22 mouse cellular contexts compared by ENCODE assay signal in the genomic region with DNA sequence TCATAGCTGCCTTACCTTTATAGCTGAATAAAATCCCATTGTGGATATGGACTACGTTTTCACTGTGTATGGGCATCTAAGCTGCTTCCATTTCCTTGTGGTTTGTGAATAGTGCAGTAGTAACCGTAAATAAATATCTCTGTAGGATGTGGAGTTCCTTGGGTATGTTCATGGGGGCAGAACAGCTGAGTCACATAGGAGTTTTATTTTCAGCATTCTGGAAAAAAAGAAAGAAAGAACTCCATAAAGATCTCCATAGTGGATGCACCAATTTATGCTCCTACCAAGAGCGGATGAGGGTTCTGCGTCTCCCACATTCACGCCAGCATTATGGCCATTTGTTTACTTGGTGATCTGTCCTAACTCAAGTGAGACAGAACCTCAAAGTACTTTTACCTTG.
"Had no signal": no experiment of that assay in that cellular context is flagged by ENCODE, and none has a peak within 500 bp of the region (broad histone marks: within the 10 kb centered on the region; RNA-seq: fewer than 3 reads in every experiment).

No protein-coding gene starts in this region.

- DNase-seq: heart, postnatal 10 days; heart, postnatal 14 days; heart, postnatal 36 days; heart, postnatal 4 days; kidney, adult 11 months; kidney, adult 18-20 months; kidney, adult 2 months; kidney, adult 8-10 months; kidney, adult 9 months; kidney, postnatal 10 days; kidney, postnatal 14 days; kidney, postnatal 25 days; kidney, postnatal 36 days; kidney, postnatal 4 days; layer of hippocampus, adult 9-11 months; layer of hippocampus, postnatal 36 days had no signal

- ATAC-seq: hindbrain, embryonic 16.5 days; hindbrain, postnatal 0 days; inflammation-experienced regulatory T-cells, adult 6 months; intestine, embryonic 15.5 days; intestine, embryonic 16.5 days; intestine, postnatal 0 days had no signal
